Mouse (Mus musculus) ovary, postnatal 36 days (tissue): ENCODE measurements at regions not wholly inside any gene's neighbourhood (a gene's known extent, or its start where the extent isn't known, plus 50 kb on each side); places are given as distances from the start of the nearest gene placed in this dataset.

Source experiments
- DNase-seq: peaks from one replicate; pipeline ENCODE4 v3.0.0; 2022; ENCODE audit warnings: low spot score, mixed read lengths

- DNase-seq = no peak
Measured at GRCm38 (mm10) chr10:44640620-44641019, 112.3 kb upstream of the Prdm1 start.

- no peak for DNase-seq
Measured at GRCm38 (mm10) chr10:44638678-44639077, 110.4 kb upstream of the Prdm1 start.

- no peak for DNase-seq
Measured at GRCm38 (mm10) chr10:44636786-44637185, 108.5 kb upstream of the Prdm1 start.

- DNase-seq = no peak
Measured at GRCm38 (mm10) chr10:44636061-44636460, 107.8 kb upstream of the Prdm1 start.

GRCm38 (mm10) chr10:44631584-44631983, 103.3 kb upstream of the Prdm1 start:
- no peak for DNase-seq

- DNase-seq = no peak
Measured at GRCm38 (mm10) chr10:44630485-44630884, 102.2 kb upstream of the Prdm1 start.

- DNase-seq = no peak
Measured at GRCm38 (mm10) chr10:44628387-44628786, 100.1 kb upstream of the Prdm1 start.

GRCm38 (mm10) chr10:44627431-44627830, 99.1 kb upstream of the Prdm1 start:
- no peak for DNase-seq

GRCm38 (mm10) chr10:44625521-44625920, 97.2 kb upstream of the Prdm1 start:
- DNase-seq = no peak

- no peak for DNase-seq
Measured at GRCm38 (mm10) chr10:44615586-44615985, 87.3 kb upstream of the Prdm1 start.

- DNase-seq = no peak
Measured at GRCm38 (mm10) chr10:44612571-44612970, 84.3 kb upstream of the Prdm1 start.

GRCm38 (mm10) chr10:44611399-44611798, 83.1 kb upstream of the Prdm1 start:
- DNase-seq = no peak

- DNase-seq = no peak
Measured at GRCm38 (mm10) chr10:44609187-44609586, 80.9 kb upstream of the Prdm1 start.

- no peak for DNase-seq
Measured at GRCm38 (mm10) chr10:44607334-44607851, 79.1 kb upstream of the Prdm1 start.

GRCm38 (mm10) chr10:44604512-44604911, 76.2 kb upstream of the Prdm1 start:
- no peak for DNase-seq

GRCm38 (mm10) chr10:44603461-44603860, 75.2 kb upstream of the Prdm1 start:
- DNase-seq = no peak

GRCm38 (mm10) chr10:44601550-44601949, 73.2 kb upstream of the Prdm1 start:
- no peak for DNase-seq

GRCm38 (mm10) chr10:44599964-44600334, 71.6 kb upstream of the Prdm1 start:
- no peak for DNase-seq

- DNase-seq = no peak
Measured at GRCm38 (mm10) chr10:44599331-44599963, 71.1 kb upstream of the Prdm1 start.

GRCm38 (mm10) chr10:44598615-44599014, 70.3 kb upstream of the Prdm1 start:
- no peak for DNase-seq

- no peak for DNase-seq
Measured at GRCm38 (mm10) chr10:44595932-44596331, 67.6 kb upstream of the Prdm1 start.

- no peak for DNase-seq
Measured at GRCm38 (mm10) chr10:44589842-44590241, 61.5 kb upstream of the Prdm1 start.

- no peak for DNase-seq
Measured at GRCm38 (mm10) chr10:44589352-44589751, 61.1 kb upstream of the Prdm1 start.

- DNase-seq = no peak
Measured at GRCm38 (mm10) chr10:44582736-44583135, 54.4 kb upstream of the Prdm1 start.
